Mouse (Mus musculus): ENCODE measurements around the gene Gal3st2c. TPM values are rescaled to one million over a fixed set of nuclear protein-coding genes. Genes with fewer than 3 reads are reported as not detected.
"Not testable (repeated sequence)": the region's sequence is repeated elsewhere in the genome, so short reads cannot be mapped to it uniquely, and the experiment has no call there.

The Gal3st2c gene
- total and polyA plus RNA-seq, 3 experiments = under 0.01 to 0.06 TPM; not detected in 1

DNA sequence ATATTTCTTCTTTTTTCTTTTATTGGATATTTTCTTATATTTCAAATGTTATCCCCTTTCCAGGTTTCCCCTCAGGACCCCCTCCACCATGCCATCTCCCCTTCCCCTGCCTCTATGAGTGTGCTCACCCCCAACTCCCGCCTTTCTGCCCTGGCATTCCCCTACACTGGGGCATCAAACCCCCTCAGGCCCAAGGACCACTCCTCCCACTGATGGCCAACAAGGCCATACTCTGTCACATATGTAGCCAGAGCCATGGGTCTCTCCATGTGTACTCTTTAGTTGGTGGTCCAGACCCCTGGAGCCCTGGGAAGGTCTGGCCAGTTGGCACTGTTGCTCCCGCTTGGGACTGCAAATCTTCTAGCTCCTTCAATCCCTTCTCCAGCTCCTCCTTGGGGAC lies 67.1 kb downstream of the Gal3st2c start:
- Histone ChIP-seq H3K4me1 (ENCODE audit: control insufficient read depth in 1 of 2, insufficient read depth in 2 of 2, low read length in 2 of 2) (peaks cover 11 to 22% of the 10 kb centered on the region in 2 experiments), H3K9ac (ENCODE audit: control insufficient read depth, low read depth, low read length, poor library complexity, severe bottlenecking) (no peak overlapping the region), H3K27me3 (ENCODE audit: control insufficient read depth in 1 of 2, insufficient read depth in 2 of 2, low read length in 2 of 2) (no peaks in the 10 kb centered on the region), H3K27ac (ENCODE audit: control insufficient read depth, low read depth, low read length) (no peak overlapping the region), H3K4me3 (ENCODE audit: control insufficient read depth in 1 of 2, insufficient read depth in 1 of 2, low read depth in 2 of 2, low read length in 2 of 2) (no peak overlapping the region), H3K9me3 (replicated peaks; ENCODE audit: insufficient read depth, low read length) (no peaks in the 10 kb centered on the region), H3K36me3 (ENCODE audit: control insufficient read depth in 1 of 2, insufficient read depth in 2 of 2, low read length in 2 of 2) (peaks cover 0 to 13% of the 10 kb centered on the region in 2 experiments; a peak in 2 of 4 replicates), H3K79me2 (ENCODE audit: control insufficient read depth, insufficient read depth, low read length, poor library complexity) (no peaks in the 10 kb centered on the region)
- DNase-seq (ENCODE audit: low read depth, low spot score) = no peak
- no peak for TF ChIP-seq RCOR1 (IDR thresholded peaks at IDR 0.05; ENCODE audit: low read depth, low read length)

DNA sequence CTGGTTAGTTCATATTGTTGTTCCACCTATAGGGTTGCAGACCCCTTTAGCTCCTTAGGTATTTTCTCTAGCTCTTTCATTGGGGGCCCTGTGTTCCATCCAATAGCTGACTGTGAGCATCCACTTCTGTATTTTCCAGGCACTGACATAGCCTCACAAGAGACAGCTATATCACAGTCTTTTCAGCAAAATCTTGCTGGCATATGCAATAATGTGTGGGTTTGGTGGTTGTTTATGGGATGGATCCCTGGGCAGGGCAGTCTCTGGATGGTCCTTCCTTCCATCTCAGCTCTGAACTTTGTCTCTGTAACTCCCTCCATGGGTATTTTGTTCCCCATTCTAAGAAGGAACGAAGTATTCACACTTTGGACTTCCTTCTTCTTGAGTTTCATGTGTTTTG lies 68.0 kb downstream of the Gal3st2c start:
- peaks cover 0 to 13% of the 10 kb centered on the region in 2 experiments; a peak in 2 of 4 replicates for H3K36me3 ChIP-seq (ENCODE audit: control insufficient read depth in 1 of 2, insufficient read depth in 2 of 2, low read length in 2 of 2)
- not testable (repeated sequence) for H3K4me3 ChIP-seq (ENCODE audit: control insufficient read depth in 1 of 2, insufficient read depth in 1 of 2, low read depth in 2 of 2, low read length in 2 of 2)
- peak; percentile 28 for DNase-seq (ENCODE audit: low read depth, low spot score)

More for the DNA sequence above, 68.0 kb downstream of the Gal3st2c start:
- not testable (repeated sequence) for H3K27me3 ChIP-seq (ENCODE audit: control insufficient read depth in 1 of 2, insufficient read depth in 2 of 2, low read length in 2 of 2); H3K79me2 ChIP-seq (ENCODE audit: control insufficient read depth, insufficient read depth, low read length, poor library complexity); H3K27ac ChIP-seq (ENCODE audit: control insufficient read depth, low read depth, low read length); H3K9ac ChIP-seq (ENCODE audit: control insufficient read depth, low read depth, low read length, poor library complexity, severe bottlenecking); H3K9me3 ChIP-seq (replicated peaks; ENCODE audit: insufficient read depth, low read length)
- H3K4me1 ChIP-seq (ENCODE audit: control insufficient read depth in 1 of 2, insufficient read depth in 2 of 2, low read length in 2 of 2) = peaks cover 11 to 22% of the 10 kb centered on the region in 2 experiments

Other genes with a start within 250 kb of the Gal3st2c start
- gene Atg4b, start 239.0 kb upstream of the Gal3st2c start, total RNA-seq (2012; rRNA removed) = 56.8 and 57.9 TPM in 2 replicates
- gene Atg4b, start 239.0 kb upstream of the Gal3st2c start, polyA plus RNA-seq (2012; ENCODE audit: insufficient read depth in 1 of 2, insufficient read length in 2 of 2, low read depth in 1 of 2, low replicate concordance in 2 of 2, missing spikeins in 1 of 2) = 100 to 1,000 TPM in 1 of 2 experiments, not detected in 1; 121 TPM
- gene Thap4, start 235.6 kb upstream of the Gal3st2c start, total RNA-seq (2012; rRNA removed) = 81.8 and 84.9 TPM in 2 replicates
- 100 to 1,000 TPM in 1 of 2 experiments, not detected in 1; 117 TPM for gene Thap4, start 235.6 kb upstream of the Gal3st2c start, polyA plus RNA-seq (2012; ENCODE audit: insufficient read depth in 1 of 2, insufficient read length in 2 of 2, low read depth in 1 of 2, low replicate concordance in 2 of 2, missing spikeins in 1 of 2)
- gene Dtymk, start 188.6 kb upstream of the Gal3st2c start, total RNA-seq (2012; rRNA removed) = 402 and 454 TPM in 2 replicates
- 100 to 1,000 TPM; 193 to 391 TPM for gene Dtymk, start 188.6 kb upstream of the Gal3st2c start, polyA plus RNA-seq (2012; ENCODE audit: insufficient read depth in 1 of 2, insufficient read length in 2 of 2, low read depth in 1 of 2, low replicate concordance in 2 of 2, missing spikeins in 1 of 2)
- gene Ing5, start 186.5 kb upstream of the Gal3st2c start, total RNA-seq (2012; rRNA removed) = 23.1 and 27.6 TPM in 2 replicates
- 10 to 100 TPM in 1 of 2 experiments, not detected in 1; 29.2 TPM for gene Ing5, start 186.5 kb upstream of the Gal3st2c start, polyA plus RNA-seq (2012; ENCODE audit: insufficient read depth in 1 of 2, insufficient read length in 2 of 2, low read depth in 1 of 2, low replicate concordance in 2 of 2, missing spikeins in 1 of 2)
- gene D2hgdh, start 165.6 kb upstream of the Gal3st2c start, total RNA-seq (2012; rRNA removed) = 14.4 TPM in 2 replicates
- 10 to 100 TPM in 1 of 2 experiments, not detected in 1; 19.2 TPM for gene D2hgdh, start 165.6 kb upstream of the Gal3st2c start, polyA plus RNA-seq (2012; ENCODE audit: insufficient read depth in 1 of 2, insufficient read length in 2 of 2, low read depth in 1 of 2, low replicate concordance in 2 of 2, missing spikeins in 1 of 2)
- not detected in 2 replicates for gene Gal3st2, start 129.2 kb upstream of the Gal3st2c start, total RNA-seq (2012; rRNA removed)
- not detected for gene Gal3st2, start 129.2 kb upstream of the Gal3st2c start, polyA plus RNA-seq (2012; ENCODE audit: insufficient read depth in 1 of 2, insufficient read length in 2 of 2, low read depth in 1 of 2, low replicate concordance in 2 of 2, missing spikeins in 1 of 2)
- gene Gal3st2b, start 72.2 kb upstream of the Gal3st2c start, total RNA-seq (2012; rRNA removed) = 0.07 TPM in 1 of 2 replicates, not detected in the other
- gene Gal3st2b, start 72.2 kb upstream of the Gal3st2c start, polyA plus RNA-seq (2012; ENCODE audit: insufficient read depth in 1 of 2, insufficient read length in 2 of 2, low read depth in 1 of 2, low replicate concordance in 2 of 2, missing spikeins in 1 of 2) = under 1 TPM in 1 of 2 experiments, not detected in 1; 0.14 TPM
- not detected in 2 replicates for gene Neu4, start 29.9 kb downstream of the Gal3st2c start, total RNA-seq (2012; rRNA removed)
- gene Neu4, start 29.9 kb downstream of the Gal3st2c start, polyA plus RNA-seq (2012; ENCODE audit: insufficient read depth in 1 of 2, insufficient read length in 2 of 2, low read depth in 1 of 2, low replicate concordance in 2 of 2, missing spikeins in 1 of 2) = not detected
- 0.20 TPM in 1 of 2 replicates, not detected in the other for gene Pdcd1, start 62.0 kb downstream of the Gal3st2c start, total RNA-seq (2012; rRNA removed)
- under 1 TPM in 1 of 2 experiments, not detected in 1; 0.13 TPM for gene Pdcd1, start 62.0 kb downstream of the Gal3st2c start, polyA plus RNA-seq (2012; ENCODE audit: insufficient read depth in 1 of 2, insufficient read length in 2 of 2, low read depth in 1 of 2, low replicate concordance in 2 of 2, missing spikeins in 1 of 2)